Mouse (Mus musculus): ENCODE data around the gene Akr1a1. TPM values are rescaled to one million over a fixed set of nuclear protein-coding genes. Genes with fewer than 3 reads are reported as not detected.

The Akr1a1 gene
- polyA plus RNA-seq, 1 experiment from 2014 or later = 580 TPM

GRCm38 (mm10) chr4:116627722-116628662 is 23.5 kb downstream of the Akr1a1 start, which contains the start of gene Nasp:
Gene Nasp (minus strand): TSS chr4:116627941.
- H3K36me3 ChIP-seq = peaks cover 26% of the 10 kb centered on the region
- H3K4me1 ChIP-seq = peaks cover 23% of the 10 kb centered on the region
- H3K9me3 ChIP-seq = no peaks in the 10 kb centered on the region
- H3K4me3 ChIP-seq = peak within 1 kb of the TSS; percentile 98
- ATAC-seq (ENCODE audit: extremely low read depth, insufficient number of reproducible peaks, low FRiP score, low TSS enrichment) = peak; percentile 78
- peak within 1 kb of the TSS; percentile 96 for H3K27ac ChIP-seq (replicated peaks)
- no peaks in the 10 kb centered on the region for H3K27me3 ChIP-seq (replicated peaks)
- peak within 1 kb of the TSS; percentile 85 for H3K4me2 ChIP-seq
- 8% methylated on average over 23 of the region's 23 CpGs for WGBS
- H3K9ac ChIP-seq = peak within 1 kb of the TSS; percentile 90

- peaks cover 23% of the 10 kb centered on the region for H3K4me1 ChIP-seq
- H3K27me3 ChIP-seq (replicated peaks) = no peaks in the 10 kb centered on the region
- H3K27ac ChIP-seq (replicated peaks) = peak overlapping the region; percentile 96
- H3K4me2 ChIP-seq = peak overlapping the region; percentile 85
- H3K9me3 ChIP-seq = no peaks in the 10 kb centered on the region
- ATAC-seq (ENCODE audit: extremely low read depth, insufficient number of reproducible peaks, low FRiP score, low TSS enrichment) = peak; percentile 86
- H3K4me3 ChIP-seq = peak overlapping the region; percentile 98
- 0% methylated on average over 13 of the region's 13 CpGs for WGBS
- H3K9ac ChIP-seq = peak overlapping the region; percentile 90
- peaks cover 26% of the 10 kb centered on the region for H3K36me3 ChIP-seq
These were observed 24.1 kb downstream of the Akr1a1 start for GRCm38 (mm10) chr4:116627359-116627716.

DNA sequence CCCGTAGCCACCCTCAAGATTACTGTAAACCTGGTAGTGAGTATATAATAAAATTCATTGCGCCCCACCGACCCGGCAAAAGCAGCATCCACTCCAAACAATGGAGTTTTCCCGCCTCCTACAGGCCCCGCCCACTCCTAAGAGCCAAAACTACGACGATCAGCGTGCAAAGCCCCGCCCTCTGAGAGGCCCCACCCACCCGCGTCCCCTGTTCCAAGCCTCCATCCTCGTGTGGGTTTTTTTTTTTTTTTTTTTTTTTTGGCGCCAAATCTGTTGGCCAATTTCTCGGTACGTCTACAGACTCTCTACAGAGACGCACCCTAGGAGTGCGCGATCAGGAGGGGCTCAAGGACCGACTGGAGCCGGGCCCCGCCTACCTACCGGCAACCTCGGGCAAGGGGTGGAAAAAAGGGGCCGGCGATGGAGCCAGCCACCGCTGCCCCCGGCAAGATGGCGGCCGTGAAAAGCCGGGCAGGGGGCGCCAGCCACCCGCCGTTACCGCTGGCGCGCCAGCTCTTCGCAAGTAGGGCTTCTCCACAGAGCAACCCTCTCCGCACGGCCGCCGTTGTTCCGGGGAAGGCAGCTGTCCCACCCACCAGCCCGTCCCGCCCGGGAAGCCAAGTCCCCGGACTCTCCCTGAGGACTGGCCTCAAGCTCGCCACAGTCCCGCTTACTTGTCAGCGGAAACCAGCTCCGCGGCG is 24.7 kb downstream of the Akr1a1 start:
- Histone ChIP-seq H3K4me1 (peaks cover 23% of the 10 kb centered on the region), H3K27me3 (replicated peaks) (no peaks in the 10 kb centered on the region), H3K9ac (peak overlapping the region; percentile 90), H3K4me2 (peak overlapping the region; percentile 85), H3K27ac (replicated peaks) (peak overlapping the region; percentile 96), H3K36me3 (peaks cover 25% of the 10 kb centered on the region), H3K4me3 (peak overlapping the region; percentile 98), H3K9me3 (no peaks in the 10 kb centered on the region)
- ATAC-seq (ENCODE audit: extremely low read depth, insufficient number of reproducible peaks, low FRiP score, low TSS enrichment) = peak; percentile 72
- WGBS = under 1% methylated on average over 53 of the region's 53 CpGs

- Histone ChIP-seq H3K36me3 (peaks cover 41% of the 10 kb centered on the region), H3K4me3 (no peak overlapping the region), H3K4me2 (peak overlapping the region; percentile 85), H3K27me3 (replicated peaks) (no peaks in the 10 kb centered on the region), H3K9me3 (no peaks in the 10 kb centered on the region), H3K27ac (replicated peaks) (no peak overlapping the region), H3K9ac (no peak overlapping the region), H3K4me1 (peaks cover 23% of the 10 kb centered on the region)
- ATAC-seq (ENCODE audit: extremely low read depth, insufficient number of reproducible peaks, low FRiP score, low TSS enrichment) = no peak
- 92% methylated on average over 4 of the region's 4 CpGs for WGBS
These were observed 26.6 kb downstream of the Akr1a1 start for GRCm38 (mm10) chr4:116624831-116625230.

DNA sequence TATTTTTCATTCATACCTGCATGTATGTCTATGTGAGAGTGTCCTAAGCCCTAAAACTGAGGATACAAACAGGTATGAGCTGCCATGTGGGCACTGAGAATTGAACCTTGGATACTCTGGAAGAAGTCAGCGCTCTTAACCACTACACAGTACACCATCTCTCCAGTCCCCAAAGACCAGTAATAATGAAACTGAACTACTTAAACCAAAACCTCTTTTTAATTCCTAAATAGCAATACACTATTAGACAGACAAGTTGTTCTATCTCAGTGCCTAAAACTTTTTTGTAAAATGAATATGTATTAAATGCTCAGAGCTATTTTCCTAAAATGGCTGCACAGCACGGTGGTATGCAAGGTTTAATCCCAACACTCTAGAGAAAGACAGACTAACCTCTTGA is 36.2 kb downstream of the Akr1a1 start:
- H3K9me3 ChIP-seq = no peaks in the 10 kb centered on the region
- no peak overlapping the region for H3K9ac ChIP-seq
- H3K4me1 ChIP-seq = no peaks in the 10 kb centered on the region
- H3K27me3 ChIP-seq (replicated peaks) = no peaks in the 10 kb centered on the region
- no peak for ATAC-seq (ENCODE audit: extremely low read depth, insufficient number of reproducible peaks, low FRiP score, low TSS enrichment)
- over 99% methylated on average over 2 of the region's 2 CpGs for WGBS
- no peak overlapping the region for H3K27ac ChIP-seq (replicated peaks)
- peaks cover 84% of the 10 kb centered on the region for H3K36me3 ChIP-seq
- no peak overlapping the region for H3K4me3 ChIP-seq
- no peak overlapping the region for H3K4me2 ChIP-seq

GRCm38 (mm10) chr4:116612621-116613020 is 38.9 kb downstream of the Akr1a1 start:
- Histone ChIP-seq H3K27ac (replicated peaks) (no peak overlapping the region), H3K4me2 (no peak overlapping the region), H3K27me3 (replicated peaks) (no peaks in the 10 kb centered on the region), H3K4me1 (no peaks in the 10 kb centered on the region), H3K4me3 (no peak overlapping the region), H3K9me3 (no peaks in the 10 kb centered on the region), H3K9ac (no peak overlapping the region), H3K36me3 (peaks cover 82% of the 10 kb centered on the region)
- 78% methylated on average over 2 of the region's 2 CpGs for WGBS
- no peak for ATAC-seq (ENCODE audit: extremely low read depth, insufficient number of reproducible peaks, low FRiP score, low TSS enrichment)

DNA sequence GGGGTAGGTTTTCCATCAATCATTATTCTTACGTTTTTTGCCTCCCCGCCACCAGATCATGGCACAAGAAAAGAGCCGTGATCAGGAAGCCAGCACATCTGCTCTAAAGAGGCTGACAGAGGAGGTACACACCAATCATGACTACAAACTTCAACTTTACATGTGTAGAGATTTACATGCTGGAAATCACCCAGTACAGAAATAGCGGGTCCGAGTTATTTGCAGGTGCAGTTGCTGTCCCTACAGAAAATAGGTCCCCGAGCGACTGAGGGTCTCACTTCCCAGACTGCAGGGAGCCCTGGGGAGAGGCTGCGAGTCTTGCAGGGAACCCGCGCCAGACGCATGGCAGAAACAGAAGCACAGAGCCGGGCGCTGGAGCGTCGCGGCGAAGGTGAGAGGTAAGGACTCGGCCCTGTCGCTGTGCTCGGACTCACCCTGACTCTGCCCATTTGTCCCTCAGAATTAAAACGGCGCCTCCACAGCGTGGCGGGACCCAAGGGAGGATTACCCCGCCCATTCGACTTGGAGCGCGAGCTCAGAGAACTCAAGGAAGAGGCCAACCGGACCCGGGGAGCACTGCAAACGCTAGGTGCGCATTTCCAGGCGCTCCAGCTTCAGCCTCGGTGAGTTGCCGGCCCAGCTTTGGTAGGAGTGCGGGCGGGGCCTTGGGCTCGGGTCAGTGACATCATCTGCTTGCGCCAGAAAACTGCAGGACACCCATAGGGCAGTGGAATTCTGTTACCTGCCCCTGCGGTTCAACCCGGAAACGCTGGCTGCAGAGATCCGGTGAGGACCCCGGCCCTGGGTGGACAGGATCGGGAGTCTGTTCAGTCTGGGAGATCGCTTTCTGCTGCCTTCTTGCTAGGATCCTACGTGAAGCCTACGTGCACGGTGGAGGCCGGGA is 54.2 kb downstream of the Akr1a1 start:
- under 1% methylated on average over 50 of the region's 50 CpGs for WGBS
- peak overlapping the region; percentile 86 for H3K4me2 ChIP-seq
- no peaks in the 10 kb centered on the region for H3K27me3 ChIP-seq (replicated peaks)
- H3K36me3 ChIP-seq = peaks cover 55% of the 10 kb centered on the region
- H3K4me3 ChIP-seq = peak overlapping the region; percentile 71
- H3K27ac ChIP-seq (replicated peaks) = peak overlapping the region; percentile 87
- ATAC-seq (ENCODE audit: extremely low read depth, insufficient number of reproducible peaks, low FRiP score, low TSS enrichment) = peak; percentile 87
- peaks cover 23% of the 10 kb centered on the region for H3K4me1 ChIP-seq
- no peaks in the 10 kb centered on the region for H3K9me3 ChIP-seq
- peak overlapping the region; percentile 91 for H3K9ac ChIP-seq

DNA sequence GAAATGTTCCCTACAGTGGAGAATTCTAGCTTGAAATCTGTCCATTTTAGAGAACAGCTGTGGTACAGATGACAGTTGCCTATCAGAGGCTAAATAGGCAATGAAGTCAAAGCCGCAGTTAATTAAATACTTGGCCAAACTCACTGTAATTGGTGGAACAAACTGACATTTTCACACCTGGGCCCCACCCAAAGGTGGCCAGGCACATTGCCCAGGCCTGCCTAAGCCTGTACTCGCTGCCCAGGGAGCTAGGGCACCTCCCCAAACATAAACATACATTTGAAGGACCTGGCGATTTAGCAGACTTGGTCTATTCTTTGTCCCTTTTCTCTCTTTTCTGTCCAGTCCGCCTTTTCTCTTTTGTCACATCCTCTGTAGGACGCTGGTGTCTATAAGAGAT is 55.1 kb downstream of the Akr1a1 start, which contains the start of gene Ccdc17:
TSS of gene Ccdc17 (plus strand) at position 276 of the 400 bp plus-strand sequence.
- Histone ChIP-seq H3K27ac (replicated peaks) (peak within 1 kb of the TSS; percentile 87), H3K27me3 (replicated peaks) (no peaks in the 10 kb centered on the region), H3K9ac (peak within 1 kb of the TSS; percentile 91), H3K9me3 (no peaks in the 10 kb centered on the region), H3K4me2 (peak within 1 kb of the TSS; percentile 86), H3K36me3 (peaks cover 55% of the 10 kb centered on the region), H3K4me1 (peaks cover 23% of the 10 kb centered on the region), H3K4me3 (peak within 1 kb of the TSS; percentile 71)
- no peak for ATAC-seq (ENCODE audit: extremely low read depth, insufficient number of reproducible peaks, low FRiP score, low TSS enrichment)
- WGBS = 20% methylated on average over 5 of the region's 5 CpGs

- peak overlapping the region; percentile 86; the same call in 1 of the 2 replicates for H3K4me2 ChIP-seq
- H3K27ac ChIP-seq (replicated peaks) = no peak overlapping the region
- 78% methylated on average over 8 of the region's 8 CpGs for WGBS
- H3K4me3 ChIP-seq = no peak overlapping the region
- peaks cover 55% of the 10 kb centered on the region for H3K36me3 ChIP-seq
- no peaks in the 10 kb centered on the region for H3K9me3 ChIP-seq
- no peak for ATAC-seq (ENCODE audit: extremely low read depth, insufficient number of reproducible peaks, low FRiP score, low TSS enrichment)
- no peak overlapping the region for H3K9ac ChIP-seq
- H3K4me1 ChIP-seq = peaks cover 23% of the 10 kb centered on the region
- H3K27me3 ChIP-seq (replicated peaks) = no peaks in the 10 kb centered on the region
These were observed 55.7 kb downstream of the Akr1a1 start for GRCm38 (mm10) chr4:116595793-116596192.
